Mouse (Mus musculus) kidney, adult 18-20 months (tissue): Measurements from ENCODE around the gene Pnpla8.

Experiments
- DNase-seq: peaks from one replicate; pipeline ENCODE4 v3.0.0; 2021

Gene Pnpla8

GRCm38 (mm10) chr12:44357881-44358280, 136.7 kb downstream of the Pnpla8 start:
- DNase-seq, result no peak

- DNase-seq, result no peak
Observed at GRCm38 (mm10) chr12:44371076-44371710, 150.0 kb downstream of the Pnpla8 start.
